Mouse (Mus musculus) left cerebral cortex, adult 9 months (tissue): Measurements from ENCODE around the gene Tmed11.
"Not testable (repeated sequence)": the region's sequence is repeated elsewhere in the genome, so short reads cannot be mapped to it uniquely, and the experiment has no call there.

Source experiments
- DNase-seq, 2 experiments: peaks; one replicate each; pipeline ENCODE4 v3.0.0; 2022; ENCODE audit warnings: low spot score in 2 of 2

The Tmed11 gene

GRCm38 (mm10) chr5:108795263-108795662 lies at the start of gene Tmed11:
TSS of gene Tmed11 (minus strand) at chr5:108795363.
- DNase-seq: not testable (repeated sequence)

- DNase-seq: no peak
These were observed 41.0 kb upstream of the Tmed11 start for GRCm38 (mm10) chr5:108836156-108836555.

GRCm38 (mm10) chr5:108823276-108823675 lies 28.1 kb upstream of the Tmed11 start:
- no peak for DNase-seq

- not testable (repeated sequence) for DNase-seq
These were observed 13.6 kb upstream of the Tmed11 start, which contains the start of gene Vmn2r8 for GRCm38 (mm10) chr5:108808750-108809149. TSS of gene Vmn2r8 (minus strand) at chr5:108808850.

GRCm38 (mm10) chr5:108803646-108804045 lies 8.5 kb upstream of the Tmed11 start:
- DNase-seq: no peak

- DNase-seq: not testable (repeated sequence)
These were observed 4.8 kb downstream of the Tmed11 start for GRCm38 (mm10) chr5:108790385-108790784.

GRCm38 (mm10) chr5:108774630-108775306 lies 20.4 kb downstream of the Tmed11 start, which contains the start of gene Rnf212:
TSS of gene Rnf212 (minus strand) at chr5:108774982.
- no peak for DNase-seq

GRCm38 (mm10) chr5:108760002-108760401 lies 35.2 kb downstream of the Tmed11 start:
- DNase-seq: no peak

- peak in 1 of 2 experiments; percentile 41 for DNase-seq
These were observed 36.8 kb downstream of the Tmed11 start for GRCm38 (mm10) chr5:108758396-108758795.

- DNase-seq: not testable (repeated sequence)
These were observed 43.9 kb downstream of the Tmed11 start for GRCm38 (mm10) chr5:108751258-108751657.

- DNase-seq: no peak
These were observed 44.6 kb downstream of the Tmed11 start for GRCm38 (mm10) chr5:108750328-108751210.

GRCm38 (mm10) chr5:108744629-108745028 lies 50.5 kb downstream of the Tmed11 start:
- no peak for DNase-seq

GRCm38 (mm10) chr5:108743856-108744255 lies 51.3 kb downstream of the Tmed11 start:
- no peak for DNase-seq

GRCm38 (mm10) chr5:108742596-108742995 lies 52.6 kb downstream of the Tmed11 start:
- no peak for DNase-seq

GRCm38 (mm10) chr5:108741844-108742243 lies 53.3 kb downstream of the Tmed11 start:
- no peak for DNase-seq

GRCm38 (mm10) chr5:108727425-108727824 lies 67.7 kb downstream of the Tmed11 start:
- no peak for DNase-seq
